Mouse (Mus musculus) embryonic facial prominence, embryonic 15.5 days (tissue): ENCODE data around the gene Dab2. TPM values are rescaled to one million over a fixed set of nuclear protein-coding genes. Genes with fewer than 3 reads are reported as not detected.

Experiments
- ATAC-seq: fragments of 200-750 bp; cut with Nextera tagmentation; 2 replicates; pipeline ENCODE4 v1.8.0; 2017; ENCODE audit warnings: low read depth, moderate TSS enrichment; ENCODE audit not compliant: insufficient number of reproducible peaks, low FRiP score, low TSS enrichment
- H3K27ac ChIP-seq: fragments of 300-500 bp; sonication (generic); replicated peaks from 2 replicates; pipeline ENCODE4 v1.5.1; 2015; ENCODE audit warnings: mild to moderate bottlenecking, inconsistent platforms
- H3K27me3 ChIP-seq: fragments of 300-500 bp; sonication (generic); 2 replicates; pipeline ENCODE4 v1.6.1; 2015; ENCODE audit warnings: inconsistent platforms
- H3K36me3 ChIP-seq: fragments of 300-500 bp; sonication (generic); 2 replicates; pipeline ENCODE4 v1.6.1; 2015; ENCODE audit warnings: mild to moderate bottlenecking, inconsistent platforms
- H3K4me1 ChIP-seq: fragments of 300-500 bp; sonication (generic); 2 replicates; pipeline ENCODE4 v1.6.1; 2015; ENCODE audit warnings: inconsistent platforms
- H3K4me2 ChIP-seq: fragments of 300-500 bp; sonication (generic); replicated peaks from 2 replicates; pipeline ENCODE4 v1.6.1; 2015; ENCODE audit warnings: mild to moderate bottlenecking, inconsistent platforms
- H3K4me3 ChIP-seq: fragments of 300-500 bp; sonication (generic); replicated peaks from 2 replicates; pipeline ENCODE4 v1.5.1; 2015; ENCODE audit warnings: mild to moderate bottlenecking, inconsistent platforms
- H3K9ac ChIP-seq: fragments of 300-500 bp; sonication (generic); 2 replicates; pipeline ENCODE4 v1.6.1; 2015; ENCODE audit warnings: inconsistent platforms
- H3K9me3 ChIP-seq: fragments of 300-500 bp; sonication (generic); replicated peaks from 2 replicates; pipeline ENCODE4 v1.6.1; 2016; ENCODE audit warnings: inconsistent platforms
- WGBS: fragments of 180-500 bp; shearing (Covaris S2); methylation state at CpG from one replicate; pipeline ENCODE4 v1.1.7; 2015; 5-methylcytosine and 5-hydroxymethylcytosine counted together
- polyA plus RNA-seq: library from polyadenylated mRNA; unstranded; fragments of >200 nt; fragmentation: Nextera tagmentation; extraction: Ambion mirVana; gene quantifications from 2 replicates; pipeline ENCODE4 v1.2.1, GENCODE M21; 2015

Dab2 gene
- polyA plus RNA-seq, 1 experiment from 2014 or later: 81.5 TPM

DNA sequence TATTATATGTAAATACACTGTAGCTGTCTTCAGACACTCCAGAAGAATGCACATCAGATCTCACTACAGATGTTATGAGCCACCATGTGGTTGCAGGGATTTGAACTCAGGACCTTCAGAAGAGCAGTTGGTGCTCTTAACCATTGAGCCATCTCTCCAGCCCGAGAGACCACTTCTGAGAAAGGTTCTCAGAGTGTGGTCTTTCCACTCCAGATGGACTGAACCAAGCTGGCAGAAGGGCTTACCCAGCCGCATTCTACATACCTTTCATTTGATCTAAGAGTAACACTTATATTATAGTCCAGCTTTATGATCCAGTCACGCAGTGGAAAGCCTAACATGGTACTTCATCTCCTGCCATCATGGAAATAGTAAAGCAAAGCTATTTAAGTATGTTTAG lies 92.3 kb downstream of the Dab2 start:
- WGBS: 90% methylated on average over 3 of the region's 3 CpGs
- peaks cover 10% of the 10 kb centered on the region; the same call in 1 of the 2 replicates for H3K36me3 ChIP-seq

DNA sequence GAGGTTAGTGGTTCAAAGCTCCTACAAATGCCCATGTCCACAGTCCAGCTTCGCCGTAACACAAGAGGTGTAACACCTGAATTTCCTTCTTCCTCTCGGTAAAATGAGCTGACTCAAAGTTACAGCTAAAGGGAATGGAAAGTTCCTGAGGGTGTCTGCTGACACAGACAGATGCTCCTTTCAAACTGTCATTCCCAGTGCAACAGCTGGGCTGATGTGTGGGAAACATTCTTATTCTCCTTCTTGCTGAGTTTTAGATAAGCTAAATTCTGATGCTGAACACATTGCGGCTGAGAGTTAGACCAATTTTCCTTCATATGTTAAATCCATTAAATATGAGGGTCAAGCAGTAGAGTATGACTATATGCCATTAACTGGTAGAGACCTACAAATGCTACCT lies 94.0 kb downstream of the Dab2 start:
- WGBS: 88% methylated on average over 4 of the region's 4 CpGs
- H3K9ac ChIP-seq: no peak overlapping the region
- no peaks in the 10 kb centered on the region for H3K27me3 ChIP-seq
- H3K4me1 ChIP-seq: peaks cover 15% of the 10 kb centered on the region
- no peak overlapping the region for H3K4me3 ChIP-seq
- H3K27ac ChIP-seq: no peak overlapping the region
- no peaks in the 10 kb centered on the region for H3K9me3 ChIP-seq
- peaks cover 13% of the 10 kb centered on the region; the same call in 1 of the 2 replicates for H3K36me3 ChIP-seq
- no peak for ATAC-seq
- H3K4me2 ChIP-seq: no peak overlapping the region

More for the DNA sequence above, 92.3 kb downstream of the Dab2 start:
- Histone ChIP-seq H3K4me2 (no peak overlapping the region), H3K9ac (no peak overlapping the region), H3K4me3 (no peak overlapping the region), H3K9me3 (no peaks in the 10 kb centered on the region), H3K27me3 (no peaks in the 10 kb centered on the region), H3K27ac (no peak overlapping the region), H3K4me1 (peaks cover 21% of the 10 kb centered on the region)
- no peak for ATAC-seq

DNA sequence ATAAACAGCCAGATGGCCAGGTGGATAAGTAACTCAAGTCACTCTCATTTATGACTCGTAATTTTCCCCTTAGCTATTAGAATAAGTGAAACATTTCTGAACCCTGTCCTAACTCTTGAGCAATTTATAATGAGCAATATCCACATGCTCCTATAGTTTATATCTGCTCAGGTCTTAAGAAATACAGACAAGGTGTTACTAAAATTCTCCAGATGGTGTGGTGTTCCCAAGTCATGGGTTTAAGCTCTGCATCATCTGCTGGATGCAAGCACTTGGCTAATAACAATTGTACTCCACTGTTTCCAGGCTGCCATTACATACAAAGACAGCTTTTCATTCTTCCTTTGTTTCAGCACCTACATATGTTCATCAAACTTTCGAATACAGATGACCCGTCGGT lies 98.6 kb downstream of the Dab2 start:
- no peak for ATAC-seq
- Histone ChIP-seq H3K4me2 (no peak overlapping the region), H3K27me3 (no peaks in the 10 kb centered on the region), H3K9ac (no peak overlapping the region), H3K9me3 (no peaks in the 10 kb centered on the region), H3K36me3 (peaks cover 6% of the 10 kb centered on the region; the same call in 1 of the 2 replicates), H3K4me1 (no peaks in the 10 kb centered on the region), H3K4me3 (no peak overlapping the region), H3K27ac (no peak overlapping the region)
- 88% methylated on average over 4 of the region's 4 CpGs for WGBS

DNA sequence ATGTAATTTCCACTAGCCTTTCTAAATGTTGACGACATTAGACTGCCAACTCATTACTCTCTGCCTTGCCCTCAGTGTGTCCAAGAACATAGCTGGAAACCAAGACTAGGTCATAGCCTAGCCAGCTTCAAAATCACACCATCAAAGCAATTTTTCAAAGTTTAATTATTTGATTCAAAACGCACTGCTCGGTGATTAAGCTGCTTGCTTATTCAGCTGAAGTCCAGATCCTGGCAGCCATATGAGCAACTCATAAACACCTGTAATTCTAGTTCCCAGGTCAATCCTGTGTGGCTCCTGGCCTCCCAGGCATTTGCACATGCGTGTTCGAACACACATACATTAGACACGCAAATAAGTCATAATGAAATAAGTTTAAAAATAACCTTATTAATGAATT lies 99.3 kb downstream of the Dab2 start:
- H3K4me2 ChIP-seq: no peak overlapping the region
- 89% methylated on average over 6 of the region's 6 CpGs for WGBS
- no peak overlapping the region for H3K27ac ChIP-seq
- H3K9ac ChIP-seq: no peak overlapping the region
- H3K4me3 ChIP-seq: no peak overlapping the region
- no peaks in the 10 kb centered on the region for H3K4me1 ChIP-seq
- no peaks in the 10 kb centered on the region for H3K27me3 ChIP-seq
- H3K36me3 ChIP-seq: peaks cover 6% of the 10 kb centered on the region; the same call in 1 of the 2 replicates
- no peaks in the 10 kb centered on the region for H3K9me3 ChIP-seq
- ATAC-seq: no peak

DNA sequence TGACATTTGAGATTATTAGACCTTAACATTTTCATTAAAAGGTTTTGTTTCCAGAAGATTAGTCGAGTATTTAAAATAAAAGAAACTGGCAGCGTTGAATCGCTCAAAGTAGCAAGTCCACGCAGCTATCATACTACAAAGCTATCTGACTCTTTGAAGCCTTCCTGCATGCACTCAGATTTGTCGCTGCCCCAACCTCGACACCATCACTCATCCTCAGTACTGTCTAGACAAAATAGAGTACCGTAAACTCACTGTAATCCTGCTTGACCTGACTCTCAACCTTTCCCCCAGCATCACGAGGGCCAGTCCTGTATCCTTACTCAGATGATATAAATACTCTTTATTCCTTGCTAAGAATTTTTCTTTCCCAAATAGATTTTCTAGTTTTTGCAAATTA lies 100.5 kb downstream of the Dab2 start:
- no peak for ATAC-seq
- H3K27me3 ChIP-seq: no peaks in the 10 kb centered on the region
- WGBS: 68% methylated on average over 8 of the region's 8 CpGs
- H3K27ac ChIP-seq: no peak overlapping the region
- H3K4me2 ChIP-seq: no peak overlapping the region
- no peak overlapping the region for H3K4me3 ChIP-seq
- H3K36me3 ChIP-seq: peaks cover 6% of the 10 kb centered on the region; the same call in 1 of the 2 replicates
- H3K4me1 ChIP-seq: no peaks in the 10 kb centered on the region
- no peak overlapping the region for H3K9ac ChIP-seq
- no peaks in the 10 kb centered on the region for H3K9me3 ChIP-seq

DNA sequence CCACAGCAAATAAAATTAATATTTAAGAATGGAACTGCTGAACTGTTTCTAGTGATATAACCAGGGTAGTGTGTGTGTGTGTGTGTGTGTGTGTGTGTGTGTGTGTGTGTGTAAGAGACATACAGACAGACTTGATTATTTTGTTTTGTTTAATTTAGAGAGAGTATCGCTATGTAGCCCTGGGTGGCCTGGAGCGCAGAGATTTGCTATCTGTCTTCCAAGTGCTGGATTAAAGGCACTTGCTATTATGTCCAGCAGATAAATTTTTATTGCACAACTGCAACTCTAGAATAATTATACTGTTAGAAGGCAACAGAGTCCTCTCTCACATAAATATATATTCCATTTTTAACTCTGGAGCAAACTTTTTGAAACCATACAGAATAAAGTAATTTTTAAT lies 102.8 kb downstream of the Dab2 start:
- no peak overlapping the region for H3K9ac ChIP-seq
- WGBS: 83% methylated on average over 2 of the region's 2 CpGs
- H3K9me3 ChIP-seq: no peaks in the 10 kb centered on the region
- no peak for ATAC-seq
- no peak overlapping the region for H3K4me2 ChIP-seq
- no peaks in the 10 kb centered on the region for H3K36me3 ChIP-seq
- no peaks in the 10 kb centered on the region for H3K4me1 ChIP-seq
- no peak overlapping the region for H3K4me3 ChIP-seq
- H3K27me3 ChIP-seq: no peaks in the 10 kb centered on the region
- no peak overlapping the region for H3K27ac ChIP-seq

DNA sequence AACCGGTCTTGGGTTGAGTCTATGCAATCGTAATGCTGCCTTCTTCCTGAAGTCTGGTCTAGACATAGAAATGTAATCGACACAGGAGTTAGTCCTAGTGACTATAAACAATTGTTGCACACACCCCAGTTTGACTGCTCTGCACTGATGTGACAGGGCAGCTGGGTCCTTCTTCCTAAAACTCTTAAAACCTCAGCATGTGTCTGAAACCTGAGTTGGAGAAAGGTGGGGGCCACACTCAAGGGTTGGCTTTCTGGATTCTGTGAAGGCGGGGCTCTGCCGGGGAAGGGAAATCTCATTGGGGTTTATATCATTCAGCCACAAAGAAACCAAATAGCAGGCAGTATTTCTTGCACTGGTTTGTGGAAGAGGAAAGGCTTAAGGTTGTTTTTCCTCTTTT lies 104.6 kb downstream of the Dab2 start:
- no peak overlapping the region for H3K4me2 ChIP-seq
- no peak for ATAC-seq
- 60% methylated on average over 5 of the region's 5 CpGs for WGBS

DNA sequence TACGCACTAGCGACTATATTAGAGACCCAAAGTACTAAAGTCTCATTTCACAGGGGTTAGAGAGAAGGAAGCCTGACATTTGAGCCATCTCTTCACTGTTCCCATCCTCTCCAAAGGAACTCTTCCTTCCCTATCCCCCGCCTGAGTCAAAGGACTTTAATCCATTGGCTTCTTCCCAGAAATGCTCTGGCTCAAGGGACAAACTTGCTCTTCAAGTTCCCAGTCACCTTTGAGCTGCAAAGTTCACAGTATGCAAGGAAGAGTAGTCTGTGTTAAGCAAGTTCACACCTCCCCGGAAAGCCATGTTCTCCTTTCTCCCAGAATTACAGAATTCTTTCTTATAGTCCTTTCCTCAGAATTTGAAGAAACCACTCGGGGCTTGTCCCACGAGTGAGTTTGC lies 107.2 kb downstream of the Dab2 start:
- ATAC-seq: no peak
- no peaks in the 10 kb centered on the region for H3K9me3 ChIP-seq
- H3K36me3 ChIP-seq: no peaks in the 10 kb centered on the region
- no peak overlapping the region for H3K9ac ChIP-seq
- no peaks in the 10 kb centered on the region for H3K4me1 ChIP-seq
- H3K27ac ChIP-seq: no peak overlapping the region
- no peak overlapping the region for H3K4me3 ChIP-seq
- no peaks in the 10 kb centered on the region for H3K27me3 ChIP-seq
- H3K4me2 ChIP-seq: no peak overlapping the region
- 73% methylated on average over 6 of the region's 6 CpGs for WGBS

More for the DNA sequence above, 104.6 kb downstream of the Dab2 start:
- Histone ChIP-seq H3K9me3 (no peaks in the 10 kb centered on the region), H3K36me3 (no peaks in the 10 kb centered on the region), H3K4me3 (no peak overlapping the region), H3K27ac (no peak overlapping the region), H3K4me1 (no peaks in the 10 kb centered on the region), H3K27me3 (no peaks in the 10 kb centered on the region), H3K9ac (no peak overlapping the region)

DNA sequence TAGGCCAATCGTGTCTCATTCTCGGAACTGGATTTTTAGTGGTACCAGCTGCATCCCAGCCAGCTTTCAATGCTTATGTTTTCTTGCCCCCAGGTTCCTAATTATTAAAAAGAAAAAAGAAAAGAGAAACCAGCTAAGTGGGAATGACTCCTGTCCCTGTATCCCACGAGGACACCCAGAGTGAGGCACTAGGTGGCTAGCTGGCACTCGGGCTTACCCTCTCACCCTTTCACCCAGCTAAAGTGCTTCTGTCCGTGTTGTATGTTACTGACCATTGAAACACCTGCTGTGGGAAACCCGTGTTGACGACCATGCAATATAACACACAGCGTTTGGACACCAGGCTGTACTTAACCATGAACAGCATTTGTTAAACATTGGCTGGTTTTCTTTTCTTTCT lies 109.4 kb downstream of the Dab2 start:
- H3K27ac ChIP-seq: no peak overlapping the region
- no peaks in the 10 kb centered on the region for H3K27me3 ChIP-seq
- no peak overlapping the region for H3K9ac ChIP-seq
- no peaks in the 10 kb centered on the region for H3K9me3 ChIP-seq
- H3K36me3 ChIP-seq: no peaks in the 10 kb centered on the region
- ATAC-seq: no peak
- no peaks in the 10 kb centered on the region for H3K4me1 ChIP-seq
- 78% methylated on average over 8 of the region's 8 CpGs for WGBS
- H3K4me3 ChIP-seq: no peak overlapping the region
- no peak overlapping the region for H3K4me2 ChIP-seq

DNA sequence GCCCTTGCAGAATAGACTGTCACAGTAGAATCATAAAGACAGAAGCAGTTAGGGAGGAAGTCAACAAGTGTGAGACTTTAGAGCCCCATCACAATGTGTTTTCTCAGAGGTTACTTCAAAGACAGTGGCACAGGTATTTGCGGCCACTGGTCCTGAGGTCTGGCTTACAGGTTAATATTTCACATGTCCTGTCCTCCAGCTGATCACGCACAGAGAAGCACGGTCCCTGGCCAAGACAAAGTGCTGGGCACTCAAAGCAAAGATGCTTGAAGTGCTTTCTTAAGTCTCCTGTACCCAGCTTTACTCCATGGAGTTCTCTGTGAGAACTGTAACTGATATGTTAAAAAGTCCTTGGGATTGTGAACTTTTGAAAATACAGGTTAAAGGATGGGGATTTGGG lies 110.6 kb downstream of the Dab2 start:
- no peaks in the 10 kb centered on the region for H3K9me3 ChIP-seq
- no peak overlapping the region for H3K4me3 ChIP-seq
- WGBS: 91% methylated on average over 3 of the region's 3 CpGs
- H3K27me3 ChIP-seq: no peaks in the 10 kb centered on the region
- H3K9ac ChIP-seq: no peak overlapping the region
- no peaks in the 10 kb centered on the region for H3K36me3 ChIP-seq
- H3K4me2 ChIP-seq: no peak overlapping the region
- H3K27ac ChIP-seq: no peak overlapping the region
- H3K4me1 ChIP-seq: no peaks in the 10 kb centered on the region
- ATAC-seq: no peak

DNA sequence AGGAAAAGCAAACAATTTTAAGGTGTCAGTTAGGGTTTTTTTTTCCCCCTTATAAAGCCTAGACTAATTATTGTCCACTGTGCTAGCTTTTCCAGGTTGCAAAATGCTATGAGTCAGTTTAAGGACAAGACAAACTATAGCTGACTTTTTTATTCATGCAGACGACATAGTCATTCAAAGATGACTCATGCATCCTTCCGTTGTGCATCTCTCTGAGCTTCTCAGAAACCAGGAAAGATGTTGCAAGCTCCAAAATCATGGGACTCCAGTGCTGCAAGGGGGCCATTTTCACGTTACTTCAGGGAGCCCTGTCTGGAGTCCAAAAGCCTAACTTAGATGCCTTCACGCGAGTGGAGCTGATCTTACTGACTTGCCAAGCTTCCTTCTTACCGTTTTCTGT lies 111.7 kb downstream of the Dab2 start:
- no peak for ATAC-seq
- Histone ChIP-seq H3K36me3 (0 out of 2 replicates have a peak, but pooled peaks cover under 1% of the 10 kb centered on the region), H3K4me2 (no peak overlapping the region), H3K4me1 (no peaks in the 10 kb centered on the region), H3K27ac (no peak overlapping the region), H3K4me3 (no peak overlapping the region), H3K9me3 (no peaks in the 10 kb centered on the region), H3K9ac (no peak overlapping the region), H3K27me3 (no peaks in the 10 kb centered on the region)
- 80% methylated on average over 6 of the region's 6 CpGs for WGBS

DNA sequence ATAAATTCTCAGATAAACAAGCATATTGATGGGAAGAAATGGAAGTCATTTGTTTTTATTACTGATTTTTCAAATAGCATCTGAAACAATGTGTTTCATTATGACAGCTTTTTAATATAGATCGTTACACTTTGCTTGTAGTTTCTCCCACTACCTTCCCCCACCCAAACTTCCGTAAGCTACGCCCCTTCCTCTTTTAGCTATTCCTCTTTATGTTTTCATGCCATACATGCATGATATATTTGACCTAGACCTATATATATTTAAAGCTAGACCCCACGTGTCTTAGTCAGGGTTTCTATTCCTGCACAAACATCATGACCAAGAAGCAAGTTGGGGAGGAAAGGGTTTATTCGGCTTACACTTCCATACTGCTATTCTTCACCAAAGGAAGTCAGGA lies 115.7 kb downstream of the Dab2 start:
- H3K27me3 ChIP-seq: no peaks in the 10 kb centered on the region
- no peak overlapping the region for H3K27ac ChIP-seq
- H3K4me2 ChIP-seq: no peak overlapping the region
- H3K9ac ChIP-seq: no peak overlapping the region
- 89% methylated on average over 5 of the region's 5 CpGs for WGBS
- no peak for ATAC-seq
- H3K9me3 ChIP-seq: no peaks in the 10 kb centered on the region
- no peak overlapping the region for H3K4me3 ChIP-seq
- peaks cover 20% of the 10 kb centered on the region for H3K36me3 ChIP-seq
- H3K4me1 ChIP-seq: no peaks in the 10 kb centered on the region
